In genomic region chr7:98579731-98580130, GRCm38 (mm10) we compare ENCODE assay signal across 25 mouse cellular contexts.
DNase-seq lines count a peak whose midpoint lies in the region; ATAC-seq lines count a peak whose summit lies in the region.
"Had no signal": no experiment of that assay in that cellular context is flagged by ENCODE, and none has a peak within 500 bp of the region (broad histone marks: within the 10 kb centered on the region; RNA-seq: fewer than 3 reads in every experiment).

No protein-coding gene starts in this region.

- peak; percentile 70 for DNase-seq in heart, embryonic 10.5 days (ENCODE audit: low spot score)
- DNase-seq in kidney, postnatal 10 days: peak; percentile 5
- peak; percentile 68 for DNase-seq in 416B (ENCODE audit: low read depth)
- DNase-seq in induced T-regulatory cell, adult 2 months (ENCODE audit: low read depth): peak; percentile 79
- no peak for DNase-seq in frontal cortex, postnatal 36 days (ENCODE audit: low spot score in 2 of 2)
- DNase-seq: adrenal gland, postnatal 10 days; adrenal gland, postnatal 36 days; cerebellum, adult 2 months; cerebellum, adult 9-11 months; cerebellum, postnatal 25 days; forebrain, postnatal 0 days; gastrocnemius, postnatal 25 days; heart, postnatal 14 days; heart, postnatal 4 days had no signal

- ATAC-seq in heart, embryonic 11.5 days (replicated peaks; ENCODE audit: insufficient number of reproducible peaks, low FRiP score, low TSS enrichment): no peak
- no peak for ATAC-seq in kidney, embryonic 14.5 days (ENCODE audit: low FRiP score, low TSS enrichment)
- ATAC-seq: forebrain, embryonic 14.5 days; forebrain, postnatal 0 days; hindbrain, postnatal 0 days; intestine, embryonic 15.5 days; Patski had no signal

- H3K4me3 ChIP-seq in heart, embryonic 10.5 days: no peak overlapping the region
- H3K4me3 ChIP-seq in heart, embryonic 11.5 days (ENCODE audit: low read depth, low read length): no peak overlapping the region
- H3K4me3 ChIP-seq in kidney, embryonic 14.5 days (ENCODE audit: low read length): no peak overlapping the region
- H3K4me3 ChIP-seq: embryonic facial prominence, embryonic 12.5 days; embryonic facial prominence, embryonic 15.5 days; heart, adult 2 months; heart, embryonic 13.5 days; intestine, embryonic 15.5 days had no signal

- WGBS in heart, embryonic 10.5 days: 71% methylated on average over 6 of the region's 6 CpGs
- WGBS in heart, embryonic 11.5 days (ENCODE audit: insufficient replicate concordance): 68% methylated on average over 6 of the region's 6 CpGs
- WGBS in kidney, embryonic 14.5 days: 77% methylated on average over 6 of the region's 6 CpGs

- no peaks in the 10 kb centered on the region for H3K9me3 ChIP-seq in heart, embryonic 10.5 days
- H3K9me3 ChIP-seq in heart, embryonic 11.5 days (replicated peaks; ENCODE audit: control insufficient read depth, low read length): no peaks in the 10 kb centered on the region
- no peaks in the 10 kb centered on the region for H3K9me3 ChIP-seq in kidney, embryonic 14.5 days (ENCODE audit: control insufficient read depth, low read length)
- H3K9me3 ChIP-seq: embryonic facial prominence, embryonic 12.5 days; embryonic facial prominence, embryonic 15.5 days; heart, embryonic 13.5 days; intestine, embryonic 15.5 days had no signal

- H3K27me3 ChIP-seq in heart, embryonic 10.5 days (ENCODE audit: insufficient read depth, poor library complexity, severe bottlenecking): no peaks in the 10 kb centered on the region
- H3K27me3 ChIP-seq in heart, embryonic 11.5 days (ENCODE audit: control insufficient read depth, insufficient read depth, low read length): no peaks in the 10 kb centered on the region
- no peaks in the 10 kb centered on the region for H3K27me3 ChIP-seq in kidney, embryonic 14.5 days (ENCODE audit: control insufficient read depth, insufficient read depth, low read length)
- H3K27me3 ChIP-seq: embryonic facial prominence, embryonic 12.5 days; embryonic facial prominence, embryonic 15.5 days; heart, embryonic 13.5 days; intestine, embryonic 15.5 days; Patski had no signal

- peaks cover 7% of the 10 kb centered on the region for H3K4me1 ChIP-seq in heart, embryonic 10.5 days
- no peaks in the 10 kb centered on the region for H3K4me1 ChIP-seq in heart, embryonic 11.5 days (ENCODE audit: control insufficient read depth, insufficient read depth, low read length)
- H3K4me1 ChIP-seq in kidney, embryonic 14.5 days (ENCODE audit: control insufficient read depth, insufficient read depth, low read length): peaks cover 3% of the 10 kb centered on the region; the same call in 1 of the 2 replicates
- H3K4me1 ChIP-seq: embryonic facial prominence, embryonic 15.5 days; intestine, embryonic 15.5 days had no signal

- no peak overlapping the region for H3K4me2 ChIP-seq in heart, embryonic 11.5 days
- no peak overlapping the region for H3K4me2 ChIP-seq in kidney, embryonic 14.5 days (replicated peaks; ENCODE audit: low read depth, low read length)
- H3K4me2 ChIP-seq: embryonic facial prominence, embryonic 12.5 days; embryonic facial prominence, embryonic 15.5 days; heart, embryonic 13.5 days; hindbrain, embryonic 14.5 days; intestine, embryonic 15.5 days had no signal

- H3K27ac ChIP-seq in heart, embryonic 10.5 days: no peak overlapping the region
- no peak overlapping the region for H3K27ac ChIP-seq in heart, embryonic 11.5 days (ENCODE audit: low read depth, low read length)
- H3K27ac ChIP-seq in kidney, embryonic 14.5 days (ENCODE audit: low read depth, low read length): no peak overlapping the region
- H3K27ac ChIP-seq: embryonic facial prominence, embryonic 12.5 days; embryonic facial prominence, embryonic 15.5 days; heart, adult 2 months; heart, embryonic 13.5 days; hindbrain, embryonic 14.5 days; hindbrain, postnatal 0 days; intestine, embryonic 15.5 days had no signal

- no peaks in the 10 kb centered on the region for H3K36me3 ChIP-seq in heart, embryonic 10.5 days
- H3K36me3 ChIP-seq in heart, embryonic 11.5 days (ENCODE audit: control insufficient read depth, insufficient read depth, low read length): no peaks in the 10 kb centered on the region
- H3K36me3 ChIP-seq in kidney, embryonic 14.5 days (ENCODE audit: control insufficient read depth, insufficient read depth, low read length): no peaks in the 10 kb centered on the region
- H3K36me3 ChIP-seq: embryonic facial prominence, embryonic 12.5 days; embryonic facial prominence, embryonic 15.5 days; heart, embryonic 13.5 days; intestine, embryonic 15.5 days had no signal

- H3K9ac ChIP-seq in heart, embryonic 11.5 days (ENCODE audit: low read depth, low read length): no peak overlapping the region
- no peak overlapping the region for H3K9ac ChIP-seq in kidney, embryonic 14.5 days (ENCODE audit: low read depth, low read length)
- H3K9ac ChIP-seq: embryonic facial prominence, embryonic 12.5 days; embryonic facial prominence, embryonic 15.5 days; forebrain, postnatal 0 days; heart, embryonic 13.5 days; hindbrain, embryonic 14.5 days; intestine, embryonic 15.5 days had no signal

Comparison
In these comparisons a context has a peak if more than half of its experiments do, and no peak if none do; other contexts are left out.
1. DNase-seq: peak in heart, embryonic 10.5 days (single experiment), kidney, postnatal 10 days (single experiment), 416B (single experiment) and induced T-regulatory cell, adult 2 months (single experiment); none in frontal cortex, postnatal 36 days (0 of 2).